Mouse (Mus musculus) liver, postnatal 0 days (tissue): ENCODE results near the gene Gm7137.

Source experiments
- CTCF ChIP-seq: sonication (generic); IDR thresholded peaks from 2 replicates; pipeline ENCODE4 v1.5.1; 2016; ENCODE audit warnings: antibody characterized with exemption, low read depth
- EP300 ChIP-seq: IDR thresholded peaks from 2 replicates; pipeline ENCODE4 v1.6.1; 2016; ENCODE audit warnings: antibody characterized with exemption, low read depth, mild to moderate bottlenecking

DNA sequence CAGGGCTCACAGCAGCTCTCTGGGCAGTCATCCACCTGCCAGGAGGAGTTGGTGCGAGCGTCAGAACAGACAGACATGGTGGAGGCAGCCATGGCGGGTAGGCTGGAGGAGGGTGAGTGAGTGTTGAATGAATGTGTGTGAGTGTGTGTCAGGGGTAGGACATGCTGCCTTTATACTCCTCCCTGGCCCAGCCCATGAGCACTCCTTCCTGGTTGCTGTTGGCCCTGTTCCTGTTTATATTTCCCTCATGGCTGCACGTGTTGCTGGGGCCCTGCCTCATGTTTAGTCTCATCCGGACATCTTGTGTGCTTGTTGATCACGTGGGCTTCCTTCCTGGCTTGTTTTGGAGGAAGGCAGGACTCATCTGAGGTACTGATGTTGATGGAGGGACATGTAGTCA, 39.0 kb upstream of the Gm7137 start, which contains the start of gene Krtap10-4:
- TF ChIP-seq CTCF = no peak
- no peak for TF ChIP-seq EP300
